Mouse (Mus musculus): Measurements from ENCODE around the gene Esrrg. TPM values are rescaled to one million over a fixed set of nuclear protein-coding genes. Genes with fewer than 3 reads are reported as not detected.

Esrrg gene
- polyA plus RNA-seq, 1 experiment, result 13.9 TPM

GRCm38 (mm10) chr1:187763821-187764220 is 155.2 kb downstream of the Esrrg start:
- no peak for DNase-seq (ENCODE audit: extremely low spot score in 1 of 2, low spot score in 1 of 2)

DNA sequence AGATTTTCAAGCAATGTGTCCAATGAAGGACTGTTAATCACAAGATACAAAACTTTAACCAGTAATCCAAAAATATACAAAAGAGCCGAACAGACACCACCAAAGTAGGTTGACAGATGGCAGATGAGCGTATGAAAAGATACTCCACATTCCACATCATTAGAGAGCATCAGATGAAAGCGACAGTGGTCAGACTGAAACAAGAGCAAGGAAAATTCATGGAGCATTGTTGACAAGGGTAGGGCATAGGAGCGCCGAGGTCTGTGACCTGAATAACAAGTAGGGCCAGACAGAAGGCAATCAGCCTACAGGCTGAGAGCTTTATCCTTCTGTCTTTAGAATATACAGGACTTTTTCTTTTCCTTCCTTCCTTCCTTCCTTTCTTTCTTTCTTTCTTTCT is 157.0 kb downstream of the Esrrg start:
- DNase-seq (ENCODE audit: extremely low spot score in 1 of 2, low spot score in 1 of 2), result no peak

GRCm38 (mm10) chr1:187767355-187767754 is 158.8 kb downstream of the Esrrg start:
- no peak for DNase-seq (ENCODE audit: extremely low spot score in 1 of 2, low spot score in 1 of 2)

GRCm38 (mm10) chr1:187770234-187770633 is 161.6 kb downstream of the Esrrg start:
- DNase-seq (ENCODE audit: extremely low spot score in 1 of 2, low spot score in 1 of 2), result no peak

GRCm38 (mm10) chr1:187771067-187771466 is 162.5 kb downstream of the Esrrg start:
- DNase-seq (ENCODE audit: extremely low spot score in 1 of 2, low spot score in 1 of 2), result no peak

- DNase-seq (ENCODE audit: extremely low spot score in 1 of 2, low spot score in 1 of 2), result no peak
Measured at GRCm38 (mm10) chr1:187779589-187780178, 171.1 kb downstream of the Esrrg start.

- peak; percentile 50 to 84 for DNase-seq (ENCODE audit: extremely low spot score in 1 of 2, low spot score in 1 of 2)
Measured at GRCm38 (mm10) chr1:187785226-187785625, 176.6 kb downstream of the Esrrg start.

DNA sequence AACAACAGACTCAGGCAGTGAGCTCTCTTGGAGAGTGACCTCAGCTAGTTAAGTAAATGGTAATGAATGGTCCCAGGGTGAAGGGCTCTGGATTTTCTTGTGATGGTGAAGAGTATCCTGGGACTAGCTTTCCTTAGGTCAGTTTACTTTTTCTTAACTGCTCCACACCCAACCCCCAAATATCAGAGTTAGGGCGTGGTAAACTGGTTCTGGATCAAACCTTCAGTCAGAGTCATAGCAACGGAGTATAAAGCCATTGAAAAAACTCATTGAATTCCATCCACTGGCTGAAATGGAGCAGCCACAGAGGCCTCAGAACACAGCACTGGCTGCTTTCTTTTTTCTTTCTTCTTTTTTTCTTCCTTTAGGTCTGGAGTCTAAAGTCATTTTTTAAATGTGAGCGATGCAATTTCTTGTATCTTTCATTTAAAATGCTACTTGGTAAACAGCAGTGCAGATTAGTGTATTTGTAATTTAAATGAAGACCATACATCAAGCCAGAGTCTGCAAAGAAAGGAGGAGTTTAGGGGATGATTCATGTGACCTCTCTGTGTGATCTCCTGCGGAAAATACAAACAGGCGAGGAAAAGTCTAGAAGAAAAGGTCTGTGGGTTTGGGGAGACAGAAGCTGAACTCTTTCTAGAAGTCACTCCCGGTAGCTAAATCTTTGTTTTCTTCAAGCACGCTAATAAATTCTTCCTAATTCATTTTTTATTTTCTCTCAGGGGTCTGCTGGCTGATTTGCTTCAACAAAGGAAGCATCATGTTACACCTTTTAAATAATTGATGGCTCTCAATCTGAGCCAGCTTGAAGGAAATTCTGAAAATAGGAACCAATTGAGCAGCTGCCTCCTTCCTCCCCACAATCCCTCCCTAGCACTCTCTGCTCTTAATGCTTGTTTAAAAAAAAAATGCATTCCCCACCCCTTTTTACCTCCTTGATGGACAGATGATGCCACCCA is 178.7 kb downstream of the Esrrg start:
- no peak for DNase-seq (ENCODE audit: extremely low spot score in 1 of 2, low spot score in 1 of 2)

- no peak for DNase-seq (ENCODE audit: extremely low spot score in 1 of 2, low spot score in 1 of 2)
Measured at GRCm38 (mm10) chr1:187794240-187794930, 185.8 kb downstream of the Esrrg start.

DNA sequence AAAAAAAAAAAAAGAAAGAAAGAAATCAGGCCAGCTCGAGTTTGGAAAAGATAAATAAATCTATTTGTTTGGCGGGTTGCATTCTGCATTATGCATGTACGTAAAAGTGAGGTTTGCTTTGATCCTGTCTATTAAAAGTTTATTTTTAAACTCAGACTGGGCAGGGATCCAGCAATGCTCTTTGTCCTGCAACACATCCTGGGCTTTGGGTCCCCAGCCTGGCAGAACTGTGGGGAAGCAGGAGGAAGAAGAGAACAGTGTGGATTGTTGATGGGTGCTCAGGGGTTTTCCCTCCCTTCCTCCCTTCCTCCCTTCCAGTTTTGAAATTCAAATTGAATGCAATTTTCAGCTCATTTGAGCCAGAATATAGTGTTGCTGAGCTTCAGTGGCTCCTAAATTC is 187.0 kb downstream of the Esrrg start:
- DNase-seq (ENCODE audit: extremely low spot score in 1 of 2, low spot score in 1 of 2), result no peak

GRCm38 (mm10) chr1:187799300-187799699 is 190.7 kb downstream of the Esrrg start:
- DNase-seq (ENCODE audit: extremely low spot score in 1 of 2, low spot score in 1 of 2), result no peak

- no peak for DNase-seq (ENCODE audit: extremely low spot score in 1 of 2, low spot score in 1 of 2)
Measured at GRCm38 (mm10) chr1:187800761-187801160, 192.2 kb downstream of the Esrrg start.

DNA sequence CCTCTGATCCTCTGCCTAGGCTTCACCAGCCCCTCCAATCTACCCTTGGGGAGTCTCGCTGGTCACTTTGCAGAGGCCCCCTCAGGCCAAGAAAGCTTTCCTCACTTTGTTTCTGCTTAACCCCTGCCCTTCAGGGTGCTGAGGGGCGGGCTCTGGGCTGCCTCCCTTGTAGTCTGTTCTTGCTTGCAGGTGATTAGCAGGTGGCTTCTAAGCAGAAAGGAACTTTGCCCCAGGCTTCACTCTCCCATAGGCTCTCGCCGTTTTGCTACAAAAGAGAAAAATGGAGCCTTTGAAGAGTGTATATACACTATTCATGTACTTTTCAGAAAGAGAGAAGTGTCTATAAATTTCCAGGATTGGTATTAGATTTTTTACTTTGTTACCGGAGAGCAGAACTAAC is 195.0 kb downstream of the Esrrg start:
- no peak for DNase-seq (ENCODE audit: extremely low spot score in 1 of 2, low spot score in 1 of 2)

DNA sequence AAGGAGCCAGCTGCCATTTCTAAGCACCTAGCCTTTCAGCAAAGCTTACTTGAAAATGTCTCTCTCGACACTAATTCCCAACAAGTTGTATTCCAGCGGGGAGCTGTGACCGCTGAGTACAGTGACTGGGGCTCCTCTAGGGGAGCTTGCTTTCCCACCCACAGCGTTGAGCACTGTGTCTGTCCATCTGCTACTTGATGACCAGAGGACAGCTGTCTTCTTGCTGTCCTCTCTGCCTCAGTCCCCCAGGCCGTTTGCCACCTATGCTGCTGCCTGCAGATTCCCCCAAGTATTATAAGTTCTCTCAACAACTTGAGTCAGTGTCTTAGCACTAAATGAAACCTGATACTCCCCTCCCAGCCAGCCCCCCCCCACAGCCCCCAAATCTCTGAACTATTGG is 195.4 kb downstream of the Esrrg start:
- DNase-seq (ENCODE audit: extremely low spot score in 1 of 2, low spot score in 1 of 2), result no peak

DNA sequence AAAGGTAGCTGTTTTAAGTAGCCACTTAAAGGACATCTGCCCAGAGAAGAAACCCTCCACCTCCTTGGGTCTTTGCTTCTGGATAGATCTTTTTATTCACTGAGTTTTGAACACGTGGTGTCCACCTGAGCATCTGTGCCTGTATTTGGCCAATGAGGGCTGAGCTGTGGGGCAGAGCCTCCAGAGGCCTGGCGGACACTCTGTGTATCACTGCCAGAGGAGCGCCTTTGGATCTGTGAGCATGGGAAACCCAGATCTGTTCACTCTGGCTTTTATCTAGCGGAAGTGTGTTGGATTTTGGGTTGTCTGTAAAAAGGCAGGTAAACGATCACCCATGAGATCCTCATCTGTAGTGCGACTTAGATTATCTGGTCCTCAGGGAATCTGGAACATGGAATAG is 196.4 kb downstream of the Esrrg start:
- no peak for DNase-seq (ENCODE audit: extremely low spot score in 1 of 2, low spot score in 1 of 2)

GRCm38 (mm10) chr1:187807477-187808390 is 199.1 kb downstream of the Esrrg start:
- DNase-seq (ENCODE audit: extremely low spot score in 1 of 2, low spot score in 1 of 2), result no peak

GRCm38 (mm10) chr1:187808391-187808922 is 199.9 kb downstream of the Esrrg start:
- DNase-seq (ENCODE audit: extremely low spot score in 1 of 2, low spot score in 1 of 2), result no peak

DNA sequence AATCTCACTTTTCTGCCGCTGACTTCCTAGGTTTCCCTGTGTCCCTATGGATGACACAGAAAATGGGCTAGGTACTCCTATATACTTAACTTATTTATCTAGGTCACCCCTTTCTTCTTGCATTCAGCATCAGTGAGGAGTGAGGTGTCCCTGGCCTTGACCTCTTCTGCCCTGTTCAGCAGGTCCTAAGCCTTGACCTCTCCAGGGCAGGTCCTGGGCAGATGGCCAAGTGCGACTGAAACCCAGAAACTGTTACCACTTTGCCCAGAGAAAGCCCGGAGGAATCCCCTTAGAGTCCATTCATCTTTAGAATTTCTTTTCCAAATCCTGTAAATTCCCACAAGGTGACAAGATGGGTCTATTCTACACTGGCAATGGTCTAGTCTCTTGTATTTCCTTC is 201.0 kb downstream of the Esrrg start:
- DNase-seq (ENCODE audit: extremely low spot score in 1 of 2, low spot score in 1 of 2), result no peak

- DNase-seq (ENCODE audit: extremely low spot score in 1 of 2, low spot score in 1 of 2), result no peak
Measured at GRCm38 (mm10) chr1:187819406-187819805, 210.8 kb downstream of the Esrrg start.

DNA sequence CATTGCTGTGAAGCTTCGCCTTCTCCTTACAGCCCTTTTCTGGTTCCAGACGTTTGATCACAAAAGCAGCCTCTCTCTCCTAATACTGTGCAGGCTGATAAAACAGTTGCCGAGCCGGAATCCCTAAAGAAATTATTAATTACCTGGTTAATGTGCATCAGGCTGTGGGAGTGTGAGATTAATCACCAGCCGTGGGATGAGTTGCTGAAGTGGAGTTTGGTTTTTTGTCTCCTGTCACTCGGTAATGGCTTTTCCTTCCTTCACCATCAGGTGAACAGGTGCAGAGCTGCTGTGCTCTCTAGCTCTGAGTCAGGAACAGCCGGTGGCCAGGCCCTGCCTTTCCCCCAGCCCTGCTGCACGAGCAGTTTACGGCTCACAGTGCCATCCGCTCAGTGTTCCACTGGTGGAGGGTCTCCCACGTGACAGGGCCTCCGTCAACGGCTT is 212.8 kb downstream of the Esrrg start:
- no peak for DNase-seq (ENCODE audit: extremely low spot score in 1 of 2, low spot score in 1 of 2)

All from frontal cortex, adult 2 months (tissue).